Mouse (Mus musculus): Measurements from ENCODE around the gene Praf2.

Gene Praf2

DNA sequence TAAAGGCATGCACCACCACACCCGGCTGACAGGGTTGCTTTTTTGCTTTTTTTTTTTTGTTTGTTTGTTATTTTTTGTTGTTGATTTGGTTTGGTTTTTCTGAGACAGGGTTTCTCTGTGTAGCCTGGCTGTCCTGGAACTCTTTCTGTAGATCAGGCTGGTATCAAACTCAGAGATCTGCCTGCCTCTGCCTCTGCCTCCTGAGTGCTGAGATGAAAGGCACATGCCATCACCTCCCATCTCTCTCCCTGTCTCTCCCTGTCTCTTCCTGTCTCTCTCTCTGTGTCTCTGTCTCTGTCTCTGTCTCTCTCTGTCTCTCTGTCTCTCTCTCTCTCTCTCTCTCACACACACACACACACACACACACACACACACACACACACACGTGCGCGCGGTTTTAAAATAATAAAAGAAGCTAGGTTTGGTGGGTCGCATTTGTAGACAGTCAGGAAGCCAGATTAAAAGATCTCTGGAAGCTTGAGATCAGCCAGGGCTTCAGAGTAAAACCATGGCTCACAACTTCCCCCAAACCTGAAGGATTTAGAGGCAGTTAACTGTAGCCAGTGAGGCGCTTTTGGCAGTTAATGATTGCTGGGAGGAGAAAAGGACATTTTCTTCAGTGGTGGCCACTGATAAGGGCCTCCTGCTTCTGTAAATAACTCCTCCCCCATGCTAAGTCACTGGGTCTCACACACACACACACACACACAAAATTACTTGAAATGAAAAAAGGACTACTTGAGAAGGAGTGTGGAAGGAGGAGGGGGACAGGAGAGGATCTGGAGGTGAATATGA, 50.4 kb downstream of the Praf2 start:
- no peak for DNase-seq (ENCODE audit: low read depth, low spot score)

DNA sequence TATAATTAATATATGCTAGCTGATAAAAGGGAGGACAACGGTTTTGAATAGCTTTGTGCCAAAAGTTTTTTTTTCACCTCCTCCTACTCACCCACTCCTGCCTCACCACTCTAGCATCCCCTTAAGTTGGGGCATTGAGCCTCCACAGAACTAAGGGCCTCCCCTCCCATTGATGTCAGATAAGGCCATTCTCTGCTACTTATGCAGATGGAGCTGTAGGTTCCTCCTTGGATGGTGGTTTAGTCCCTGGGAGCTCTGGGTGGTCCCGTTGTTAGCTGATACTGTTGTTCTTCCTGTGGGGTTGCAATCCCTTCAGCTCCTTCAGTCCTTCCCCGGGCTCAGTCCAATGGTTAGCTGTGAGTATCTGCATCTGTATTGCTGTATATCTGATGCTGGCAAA, 51.1 kb downstream of the Praf2 start:
- no peak for DNase-seq (ENCODE audit: low read depth, low spot score)
